Mouse (Mus musculus): Measurements from ENCODE around the gene Bcorl1. TPM values are rescaled to one million over a fixed set of nuclear protein-coding genes. Genes with fewer than 3 reads are reported as not detected.

Bcorl1 gene
- total RNA-seq, 2 experiments from 2014 or later = 7.6 to 8.5 TPM

DNA sequence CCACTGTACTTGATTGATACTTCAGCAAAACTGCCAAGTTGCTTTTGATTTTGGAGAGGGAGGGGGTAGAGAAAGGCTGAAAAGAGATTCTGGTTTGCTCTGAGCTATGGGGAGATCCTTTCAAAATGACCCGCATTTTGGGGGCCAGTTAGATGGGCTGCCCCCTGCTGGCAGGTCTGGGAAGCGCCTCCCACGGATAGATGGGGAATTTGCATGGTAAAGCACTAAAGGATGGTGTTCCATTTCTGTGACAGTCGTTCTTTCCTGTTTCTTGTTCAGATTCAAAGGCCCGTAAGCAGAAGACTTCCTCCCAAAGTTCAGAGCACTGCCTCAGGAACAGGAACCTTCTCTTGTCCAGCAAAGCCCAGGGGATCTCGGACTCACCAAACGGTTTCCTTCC lies 42.5 kb downstream of the Bcorl1 start:
- DNase-seq = peak; percentile 57 to 75
- intact Hi-C loops (cut with DNase I) = loop anchor here (1.0 to 5.0 kb wide), 3 partner anchors 36 to 389 kb away; no protein-coding TSS in a partner anchor

DNA sequence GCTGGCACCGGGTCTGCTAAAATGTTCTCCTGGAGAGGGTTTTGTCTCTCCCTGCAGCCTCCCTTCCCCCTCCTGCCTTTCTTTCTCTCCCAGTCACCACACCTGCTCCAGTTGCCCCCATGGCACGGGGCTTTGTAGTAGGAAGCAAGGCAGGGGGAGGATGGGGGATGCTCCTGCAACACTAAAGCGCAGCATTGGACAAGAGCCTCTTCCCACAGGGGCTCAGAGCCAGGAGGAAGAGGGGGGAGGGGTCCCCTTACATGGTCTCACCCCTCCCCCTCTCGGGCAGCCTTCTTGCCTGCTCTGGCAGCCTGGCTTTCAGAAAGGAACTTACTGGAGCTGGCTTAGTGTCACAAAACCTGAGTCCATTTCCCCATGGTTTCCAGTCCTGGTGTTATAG lies 44.8 kb downstream of the Bcorl1 start:
- DNase-seq = no peak
- intact Hi-C loops (cut with DNase I) = no loop called here

DNA sequence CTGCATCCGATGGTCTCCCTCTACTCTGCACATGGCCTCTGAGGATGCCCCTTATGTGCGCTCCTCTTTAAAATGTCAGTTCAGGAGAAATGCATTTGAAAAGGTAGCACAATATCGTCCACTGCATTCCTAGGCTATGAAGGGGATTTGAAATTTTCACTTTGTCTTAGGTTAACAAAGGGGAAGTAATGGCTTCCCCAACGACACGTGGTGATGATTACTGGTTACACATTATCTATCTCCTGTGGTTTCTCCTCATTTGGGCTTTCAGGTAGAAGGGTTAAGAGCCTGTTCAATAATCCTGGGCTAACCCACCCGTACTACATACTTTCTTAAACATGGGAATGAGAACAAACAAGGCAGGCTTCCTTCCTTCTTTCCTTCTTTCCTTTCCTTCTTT lies 48.2 kb downstream of the Bcorl1 start:
- intact Hi-C loops (cut with DNase I) = no loop called here

DNA sequence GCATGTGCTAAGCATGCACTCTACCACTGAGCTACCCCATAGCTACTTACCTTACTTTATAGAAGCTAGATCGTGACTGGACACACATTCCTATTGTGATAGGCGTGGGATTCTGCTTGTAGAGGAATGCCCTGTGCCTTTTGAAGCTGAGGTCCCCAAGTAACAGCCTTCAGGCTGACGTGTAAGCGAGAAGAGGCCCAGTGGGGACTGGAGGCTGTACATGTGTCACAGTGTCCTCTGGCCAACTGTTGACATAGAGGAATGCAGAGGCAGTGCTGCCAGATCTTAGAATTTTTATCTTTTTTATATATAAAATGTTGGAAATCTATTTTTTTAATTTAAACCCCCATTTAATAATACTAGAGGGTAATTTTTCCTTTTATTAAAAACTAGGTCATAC lies 58.8 kb downstream of the Bcorl1 start:
- intact Hi-C loops (cut with DNase I) = no loop called here
- DNase-seq = no peak

More for the DNA sequence above, 48.2 kb downstream of the Bcorl1 start:
- DNase-seq = no peak

DNA sequence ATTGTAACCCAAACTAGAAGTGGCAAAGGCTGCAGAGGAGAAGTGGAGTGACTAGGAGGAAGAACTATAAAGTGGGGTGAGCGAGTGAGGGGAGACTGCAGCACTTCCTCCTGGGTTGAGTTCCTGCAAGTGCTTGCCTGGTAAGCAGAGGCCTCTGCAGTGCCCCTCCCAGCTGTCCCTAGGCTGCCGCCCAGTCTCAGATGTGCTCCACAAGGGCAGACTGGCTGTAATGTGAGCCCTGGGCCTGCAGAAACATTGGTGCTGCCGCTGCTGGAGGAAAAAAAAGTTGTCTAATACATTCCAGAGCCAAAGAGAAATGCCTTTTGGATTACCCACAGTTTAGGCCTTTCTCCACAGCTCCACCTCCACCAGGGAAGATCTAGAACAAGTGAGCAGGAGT lies 64.0 kb downstream of the Bcorl1 start:
- intact Hi-C loops (cut with DNase I) = no loop called here
- peak in 1 of 2 experiments; percentile 8 for DNase-seq

DNA sequence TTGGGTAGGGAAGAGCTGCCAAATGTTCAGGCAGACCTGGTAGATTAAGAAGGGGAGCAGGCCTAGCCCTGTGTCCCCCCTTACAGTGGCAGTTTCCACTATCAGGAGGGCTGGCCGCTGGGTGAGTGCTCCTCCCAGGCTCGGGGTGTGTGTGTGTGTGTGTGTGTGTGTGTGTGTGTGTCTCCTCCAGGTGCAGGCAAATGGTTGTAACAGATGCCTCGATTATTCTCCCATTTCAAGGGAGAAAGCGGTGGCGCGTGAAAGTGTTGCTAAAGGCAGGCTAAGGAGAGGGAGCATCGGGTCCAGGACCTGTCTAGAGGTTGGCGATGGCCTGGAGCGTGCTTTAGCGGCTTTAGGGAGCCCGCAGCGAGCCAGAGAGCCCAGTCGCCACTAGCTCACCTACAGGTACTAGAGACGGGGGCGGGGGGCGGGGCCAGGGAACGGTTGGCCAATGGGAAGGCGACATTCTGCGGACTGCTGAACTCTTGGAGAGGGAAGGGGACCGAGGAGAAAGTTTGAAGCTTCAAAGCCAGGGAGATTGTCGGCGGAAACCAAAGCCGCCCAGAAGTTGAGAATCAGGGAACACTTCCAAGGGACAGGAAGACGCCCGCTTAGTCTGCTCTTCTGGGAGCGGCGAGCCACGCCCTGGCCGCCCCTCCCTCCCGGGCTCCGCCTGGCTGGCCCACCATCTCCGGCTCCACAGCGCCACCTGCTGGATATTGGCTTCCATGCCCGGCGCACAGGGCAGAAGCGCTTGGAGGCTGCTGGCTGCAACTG lies 68.6 kb downstream of the Bcorl1 start:
- DNase-seq = peak; percentile 91
- intact Hi-C loops (cut with DNase I) = loop anchor here (1.0 to 2.0 kb wide), 2 partner anchors 131 to 417 kb away; no protein-coding TSS in a partner anchor

DNA sequence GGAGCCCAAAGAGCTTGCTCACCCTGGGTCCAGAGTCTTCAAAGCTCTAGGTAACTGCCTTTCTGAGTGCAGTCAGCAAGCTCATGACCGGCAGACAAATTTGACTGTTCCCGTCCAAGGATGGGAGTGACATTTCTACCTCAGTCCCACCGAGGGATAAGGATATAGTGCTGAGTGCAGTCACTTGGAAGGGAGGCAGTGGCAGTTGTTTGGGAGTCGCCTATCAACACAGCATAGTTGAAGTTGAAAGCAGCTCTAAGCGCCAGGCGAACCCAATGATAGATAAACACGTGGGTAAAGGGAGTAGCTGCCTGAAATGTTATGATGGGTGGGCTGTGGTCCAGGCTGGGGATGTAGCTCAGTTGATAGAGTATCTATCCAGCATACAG lies 69.2 kb downstream of the Bcorl1 start:
- intact Hi-C loops (cut with DNase I) = loop anchor here (1.0 to 2.0 kb wide), 2 partner anchors 132 to 418 kb away; no protein-coding TSS in a partner anchor
- no peak for DNase-seq

DNA sequence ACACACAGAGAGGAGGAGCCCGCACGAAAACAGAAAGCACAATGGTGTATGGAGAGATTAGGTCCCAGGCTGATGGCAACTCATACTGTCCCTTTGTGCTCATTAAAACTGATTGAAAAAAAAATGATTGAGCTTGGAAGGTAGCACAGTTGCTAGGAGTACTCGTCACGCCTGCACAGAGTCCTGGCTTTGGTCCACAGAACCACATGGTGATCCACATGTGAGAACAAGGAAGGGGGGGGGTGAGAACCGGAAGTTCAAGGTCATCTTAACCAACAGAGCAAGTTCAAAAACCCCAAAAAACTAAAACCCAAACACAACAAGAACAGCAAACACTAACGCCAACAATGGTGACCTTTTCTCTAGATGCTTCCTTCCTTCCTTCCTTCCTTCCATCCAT lies 71.5 kb downstream of the Bcorl1 start:
- intact Hi-C loops (cut with DNase I) = no loop called here
- no peak for DNase-seq

DNA sequence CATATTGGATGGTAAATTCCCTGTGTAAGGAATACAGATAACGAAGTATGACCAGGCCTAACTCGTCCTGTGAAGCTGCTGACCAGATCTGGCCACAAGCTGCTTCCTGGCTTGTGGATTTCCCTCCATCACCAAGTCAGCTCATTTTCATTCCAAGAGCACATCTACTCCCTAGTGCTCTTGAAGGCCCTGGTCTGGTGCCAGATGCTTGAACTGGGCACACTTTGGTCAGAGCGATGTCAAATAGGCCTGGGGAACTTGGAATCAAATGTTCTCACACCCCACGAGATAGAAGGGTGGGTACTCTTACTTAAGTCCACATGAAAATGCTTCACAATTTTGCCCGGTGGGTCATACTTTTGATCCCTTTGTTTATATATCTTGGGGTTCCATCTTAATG lies 73.1 kb downstream of the Bcorl1 start:
- intact Hi-C loops (cut with DNase I) = no loop called here

DNA sequence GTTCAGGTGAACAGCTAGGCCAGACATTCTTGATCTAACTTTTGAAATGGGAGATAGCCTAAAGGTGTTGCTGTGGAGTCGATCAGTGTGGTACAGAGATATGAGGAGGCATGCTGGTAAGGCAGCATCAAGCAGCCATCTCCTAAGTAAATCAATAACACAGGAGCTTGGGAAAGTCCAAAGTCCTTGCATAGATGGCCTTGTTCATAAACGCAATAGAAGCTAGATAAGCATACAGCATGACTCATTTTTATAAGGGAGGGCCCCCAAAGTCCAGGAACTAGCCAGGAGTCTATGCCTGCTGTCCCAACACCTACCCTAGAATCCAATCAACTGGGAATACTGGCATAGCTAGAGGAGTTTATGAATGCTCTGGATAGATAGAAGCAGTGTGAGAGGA lies 77.3 kb downstream of the Bcorl1 start:
- intact Hi-C loops (cut with DNase I) = no loop called here
- DNase-seq = no peak

More for the DNA sequence above, 73.1 kb downstream of the Bcorl1 start:
- no peak for DNase-seq

DNA sequence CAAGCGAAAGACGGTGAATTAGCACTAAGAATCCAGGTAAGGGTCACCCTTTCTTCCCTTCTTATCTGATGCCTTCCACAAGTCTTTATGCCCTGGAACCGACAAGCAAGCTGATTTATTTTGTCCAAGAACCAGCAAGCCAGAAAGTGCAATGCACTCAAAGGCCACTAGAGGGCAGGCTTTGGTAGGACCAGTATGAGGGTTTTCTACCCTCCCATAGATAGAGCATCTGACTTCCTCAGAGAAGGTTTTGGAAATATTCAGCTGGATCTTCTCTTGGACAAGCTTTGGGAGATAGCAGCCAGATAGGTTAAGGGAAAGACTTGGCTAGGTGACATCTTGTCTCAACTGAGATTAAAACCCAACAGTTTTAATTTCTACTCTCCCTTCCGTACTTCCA lies 81.8 kb downstream of the Bcorl1 start:
- intact Hi-C loops (cut with DNase I) = loop anchor here (2.0 kb wide), 2 partner anchors 40 to 110 kb away; partner anchors contain the start of gene Elf4

DNA sequence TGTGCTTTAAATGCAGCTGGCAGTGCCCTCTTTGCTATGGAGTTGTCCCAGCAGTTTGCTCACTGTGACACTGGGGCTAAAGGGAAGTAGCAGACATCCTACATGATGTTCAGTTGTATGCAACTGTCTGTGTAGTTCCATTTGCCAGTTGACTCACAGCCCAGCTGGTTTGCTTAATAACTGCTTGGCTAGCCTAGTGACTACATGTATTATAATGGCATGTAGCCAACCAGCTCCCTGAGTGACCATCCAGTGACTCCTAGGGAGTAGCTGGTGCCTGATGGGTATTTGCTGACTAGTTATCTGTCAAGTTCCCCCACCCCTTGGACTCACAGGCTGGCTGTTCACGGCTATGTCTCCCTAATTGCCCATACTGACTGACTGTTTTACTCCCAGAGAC lies 82.5 kb downstream of the Bcorl1 start:
- no peak for DNase-seq
- intact Hi-C loops (cut with DNase I) = loop anchor here (2.0 kb wide), 2 partner anchors 39 to 109 kb away; partner anchors contain the start of gene Elf4

More for the DNA sequence above, 81.8 kb downstream of the Bcorl1 start:
- peak; percentile 71 to 82 for DNase-seq

DNA sequence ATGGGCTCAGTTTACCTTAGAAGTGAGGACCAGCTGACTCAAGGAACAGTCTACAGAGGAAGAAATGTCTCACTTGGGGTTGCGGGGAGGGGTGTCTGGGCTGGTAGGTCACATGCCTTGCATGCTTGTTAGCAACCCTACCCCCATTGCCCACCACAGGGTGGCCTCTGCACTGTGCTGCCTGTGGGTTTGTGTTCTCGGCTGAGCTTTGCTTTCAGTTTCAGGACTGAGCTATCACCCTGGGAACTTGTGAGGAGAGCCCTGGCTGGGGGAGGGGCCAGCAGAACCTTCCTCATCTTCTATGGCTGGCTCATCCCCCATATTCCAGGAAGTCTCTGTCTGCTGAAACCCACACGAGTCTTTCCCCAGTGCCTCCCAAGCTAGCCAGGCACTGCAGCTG lies 83.4 kb downstream of the Bcorl1 start:
- intact Hi-C loops (cut with DNase I) = no loop called here
- peak; percentile 38 to 40 for DNase-seq

DNA sequence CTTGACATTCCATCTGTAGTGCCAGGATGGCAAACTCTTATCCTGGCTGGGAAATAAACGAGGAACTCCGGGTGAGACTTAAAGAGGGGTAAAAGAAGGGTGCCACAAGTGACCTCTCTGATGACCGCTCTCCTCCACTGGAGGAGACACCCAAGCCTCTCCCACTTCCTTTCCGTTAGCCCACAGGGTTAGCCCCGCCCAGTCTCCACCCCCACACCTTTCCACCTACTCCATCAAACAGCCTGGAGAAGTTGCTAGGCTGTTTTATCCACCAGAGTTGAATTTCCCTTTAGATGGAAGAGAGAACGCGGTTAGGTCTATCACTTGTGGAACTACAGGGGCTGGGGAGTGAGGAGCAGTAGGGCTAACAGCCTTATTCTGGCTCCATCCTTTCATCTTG lies 84.1 kb downstream of the Bcorl1 start:
- peak in 1 of 2 experiments; percentile 32 for DNase-seq
- intact Hi-C loops (cut with DNase I) = no loop called here

DNA sequence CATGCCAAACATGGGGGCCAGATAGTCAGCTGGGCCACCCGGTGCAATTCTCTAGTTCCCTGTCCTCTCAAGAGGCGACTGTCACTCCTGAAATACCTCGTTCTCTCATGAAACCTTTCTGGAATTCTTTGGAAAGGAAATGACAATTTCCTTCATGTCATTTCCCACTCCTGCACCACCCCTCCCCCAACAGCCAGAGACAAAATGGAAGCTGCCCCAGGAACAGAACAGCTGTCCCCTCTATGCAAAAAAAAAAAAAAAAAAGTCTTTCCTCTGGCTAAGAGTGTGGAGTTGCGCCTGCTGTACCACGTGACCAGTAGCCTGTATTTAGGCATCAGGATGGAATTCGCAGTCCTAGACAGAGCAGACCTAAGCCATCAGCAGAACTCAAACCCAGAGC lies 87.1 kb downstream of the Bcorl1 start:
- peak; percentile 25 to 34 for DNase-seq

DNA sequence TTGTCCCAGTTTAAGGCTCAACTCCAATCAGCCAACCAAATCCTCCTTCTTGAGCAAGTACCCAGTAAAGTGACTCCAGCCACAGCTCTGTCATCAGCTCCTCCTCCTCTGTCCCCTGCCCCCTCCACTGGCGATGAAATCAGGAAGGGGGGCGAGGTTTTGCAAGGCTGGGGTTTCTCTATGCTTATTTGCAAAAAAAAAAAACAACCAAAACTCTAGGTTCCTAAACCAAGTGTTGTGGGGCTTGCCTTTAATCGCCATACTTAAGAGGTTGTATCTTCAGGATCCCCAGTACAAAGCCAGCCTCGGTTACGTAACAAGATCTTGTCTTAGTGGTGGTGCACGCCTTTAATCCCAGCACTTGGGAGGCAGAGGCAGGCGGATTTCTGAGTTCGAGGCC lies 87.5 kb downstream of the Bcorl1 start:
- DNase-seq = no peak
- intact Hi-C loops (cut with DNase I) = no loop called here

More for the DNA sequence above, 87.1 kb downstream of the Bcorl1 start:
- intact Hi-C loops (cut with DNase I) = no loop called here

DNA sequence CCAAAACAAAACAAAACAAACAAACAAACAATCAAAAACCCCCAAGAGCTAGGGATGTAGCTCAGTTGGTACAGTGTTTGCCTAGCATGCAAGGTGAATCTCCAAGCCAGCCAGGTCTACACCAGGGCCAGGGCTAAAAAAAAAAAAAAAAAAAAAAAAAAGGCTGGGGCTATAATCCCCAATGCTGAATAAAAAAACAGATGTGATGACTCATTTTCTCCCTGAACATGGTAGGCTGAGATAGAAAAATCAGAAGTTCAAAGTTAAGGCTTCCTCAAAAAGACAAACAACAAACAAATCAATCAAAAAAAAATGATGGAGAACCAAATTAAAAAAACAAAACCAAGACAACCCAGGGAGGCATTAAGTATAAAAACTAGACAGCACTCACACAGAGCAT lies 87.9 kb downstream of the Bcorl1 start:
- intact Hi-C loops (cut with DNase I) = no loop called here

DNA sequence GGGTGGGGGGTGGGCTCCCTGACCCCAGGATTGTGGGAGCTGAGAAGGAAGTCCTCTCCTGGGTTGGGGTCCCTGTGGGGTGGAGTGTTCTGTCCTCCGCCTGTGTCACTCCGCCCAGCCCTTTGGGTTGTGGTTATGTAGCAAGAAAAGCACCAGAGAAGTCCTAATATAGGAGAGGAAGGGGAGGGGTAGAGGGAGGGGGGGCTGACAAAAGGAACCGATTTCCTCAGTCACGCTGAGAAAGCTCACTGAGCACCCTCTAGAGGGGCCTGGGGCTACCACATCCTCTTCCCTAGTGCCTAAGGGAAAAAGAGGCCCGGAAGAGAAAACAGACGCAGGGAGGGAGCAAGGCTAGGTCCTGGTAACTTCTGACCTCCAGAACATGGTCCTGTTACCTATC lies 88.4 kb downstream of the Bcorl1 start:
- intact Hi-C loops (cut with DNase I) = no loop called here
- no peak for DNase-seq

More for the DNA sequence above, 87.9 kb downstream of the Bcorl1 start:
- DNase-seq = no peak

DNA sequence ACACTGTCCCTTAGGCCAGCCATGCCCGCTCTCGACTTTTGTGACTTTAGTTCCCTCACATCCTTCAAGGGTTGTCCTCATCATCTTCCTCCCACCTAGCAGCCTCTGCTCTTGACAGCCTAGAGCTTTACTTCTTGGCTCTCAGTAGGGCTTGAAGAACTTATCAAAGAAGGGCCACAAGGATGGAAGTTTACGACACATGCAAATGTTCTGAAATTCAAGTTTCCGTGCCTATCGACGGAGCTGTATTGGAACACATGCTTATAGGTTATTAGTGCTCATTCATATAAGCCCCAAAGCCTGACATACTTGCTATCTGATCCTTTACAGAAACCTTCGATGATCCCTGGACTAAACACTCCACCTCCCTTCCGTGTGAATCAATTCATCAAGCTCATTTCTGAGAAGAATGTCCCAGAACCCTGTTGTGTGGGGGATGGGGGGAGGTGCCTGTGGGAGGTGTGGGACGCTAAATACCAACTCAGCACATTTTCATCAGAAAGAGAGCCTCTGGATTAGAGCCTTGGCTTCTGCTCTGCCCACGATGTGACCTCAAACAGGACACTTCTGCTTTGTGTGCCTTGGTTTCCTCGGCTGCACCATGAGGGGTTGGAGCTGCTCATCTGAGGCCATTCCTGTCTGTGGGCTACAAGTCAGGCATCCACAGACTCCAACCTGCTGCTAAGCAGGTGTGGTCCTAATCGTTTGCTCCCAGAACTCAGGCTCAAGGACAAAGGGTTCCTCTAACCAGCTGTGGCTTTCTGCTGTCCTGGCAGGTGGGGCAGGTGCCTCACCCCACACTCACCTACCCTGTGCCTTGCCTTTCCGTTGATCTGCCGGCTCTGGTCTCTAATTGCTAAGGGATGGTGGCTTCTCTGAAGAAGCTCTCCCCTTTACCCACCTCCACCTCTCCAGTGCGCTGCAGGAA lies 91.7 kb downstream of the Bcorl1 start:
- DNase-seq = no peak
- intact Hi-C loops (cut with DNase I) = no loop called here

DNA sequence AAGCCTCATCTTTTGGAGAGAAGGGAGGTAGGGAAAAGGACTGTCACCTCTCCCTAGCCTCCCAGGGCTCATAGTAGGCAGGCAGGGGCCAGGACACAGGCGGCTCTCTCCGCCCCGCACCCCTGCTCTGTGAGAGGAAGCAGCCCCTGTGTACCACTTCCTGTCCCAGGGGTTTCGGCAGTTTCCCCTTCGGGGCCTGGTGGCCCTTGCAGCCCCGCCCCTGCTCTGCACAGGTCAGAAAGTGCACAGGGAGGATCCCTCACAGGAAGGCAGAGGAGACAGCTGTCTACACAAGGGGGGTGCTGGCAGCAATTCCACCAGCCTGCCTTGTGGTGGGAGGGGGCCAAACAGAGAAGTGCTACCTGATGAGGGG lies 92.4 kb downstream of the Bcorl1 start:
- intact Hi-C loops (cut with DNase I) = no loop called here
- peak in 1 of 2 experiments; percentile 17 for DNase-seq

DNA sequence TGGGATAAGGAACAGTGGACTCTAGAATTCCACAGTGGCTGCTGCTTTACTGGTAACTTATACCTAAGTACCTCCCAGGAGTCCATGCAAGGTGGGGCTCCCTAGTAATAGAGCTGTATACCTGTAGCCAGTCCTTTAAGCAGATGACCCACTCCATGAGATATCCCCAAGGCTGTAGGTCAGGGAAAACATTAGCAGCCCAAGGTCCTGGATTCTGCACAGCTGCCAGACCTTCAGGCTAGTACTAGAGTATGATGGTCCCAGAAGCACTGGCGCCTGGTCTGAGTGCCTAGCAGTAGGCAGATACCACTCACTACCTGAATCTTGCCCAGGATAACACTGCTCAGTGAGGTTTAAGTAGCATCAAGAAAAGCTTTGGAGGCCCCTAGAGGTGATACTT lies 93.1 kb downstream of the Bcorl1 start:
- intact Hi-C loops (cut with DNase I) = no loop called here
- DNase-seq = no peak
